Comparison of ENCODE assay signal across 26 mouse cellular contexts in genomic region chr11:38464239-38464596, GRCm38 (mm10).
DNase-seq lines count a peak whose midpoint lies in the region; ATAC-seq and TF ChIP-seq lines count a peak whose summit lies in the region.
"Had no signal": no experiment of that assay in that cellular context is flagged by ENCODE, and none has a peak within 500 bp of the region (broad histone marks: within the 10 kb centered on the region; RNA-seq: fewer than 3 reads in every experiment).

No protein-coding gene starts in this region.

- no peak overlapping the region for H3K27ac ChIP-seq in intestine, embryonic 15.5 days
- H3K27ac ChIP-seq in intestine, postnatal 0 days (ENCODE audit: low read depth, low read length): no peak overlapping the region
- peak overlapping the region; percentile 42; the same call in 1 of the 2 replicates for H3K27ac ChIP-seq in lung, embryonic 14.5 days (ENCODE audit: low read depth)
- peak overlapping the region; percentile 28; the same call in 1 of the 2 replicates for H3K27ac ChIP-seq in lung, embryonic 16.5 days (ENCODE audit: low read length)
- H3K27ac ChIP-seq: embryonic facial prominence, embryonic 10.5 days; embryonic facial prominence, embryonic 12.5 days; forebrain, embryonic 10.5 days; forebrain, embryonic 12.5 days had no signal

- no peaks in the 10 kb centered on the region for H3K36me3 ChIP-seq in intestine, embryonic 15.5 days
- no peaks in the 10 kb centered on the region for H3K36me3 ChIP-seq in intestine, postnatal 0 days (ENCODE audit: control insufficient read depth, insufficient read depth)
- H3K36me3 ChIP-seq in lung, embryonic 14.5 days (ENCODE audit: insufficient read depth): no peaks in the 10 kb centered on the region
- H3K36me3 ChIP-seq in lung, embryonic 16.5 days (ENCODE audit: control insufficient read depth, insufficient read depth, low read length): no peaks in the 10 kb centered on the region
- H3K36me3 ChIP-seq: embryonic facial prominence, embryonic 10.5 days; embryonic facial prominence, embryonic 12.5 days; forebrain, embryonic 10.5 days; forebrain, embryonic 12.5 days; G1E had no signal

- H3K9me3 ChIP-seq in intestine, embryonic 15.5 days: no peaks in the 10 kb centered on the region
- H3K9me3 ChIP-seq in intestine, postnatal 0 days (ENCODE audit: control insufficient read depth): no peaks in the 10 kb centered on the region
- no peaks in the 10 kb centered on the region for H3K9me3 ChIP-seq in lung, embryonic 14.5 days (ENCODE audit: low read depth, low read length)
- H3K9me3 ChIP-seq in lung, embryonic 16.5 days (ENCODE audit: control insufficient read depth, low read length): no peaks in the 10 kb centered on the region
- H3K9me3 ChIP-seq: embryonic facial prominence, embryonic 10.5 days; embryonic facial prominence, embryonic 12.5 days; forebrain, embryonic 10.5 days; forebrain, embryonic 12.5 days; G1E had no signal

- DNase-seq in lung, embryonic 14.5 days: peak; percentile 65
- DNase-seq in lung, postnatal 4 days: no peak
- no peak for DNase-seq in lung, postnatal 10 days
- DNase-seq: adrenal gland, adult 8-10 months; adrenal gland, postnatal 14 days; adrenal gland, postnatal 36 days; B cell, adult 2 months; cerebellum, adult 11-12 months; cerebellum, adult 2 months; cerebellum, adult 9-10 months; cerebellum, postnatal 10 days; cerebellum, postnatal 25 days had no signal

- 0 out of 2 replicates have a peak, but pooled peaks have one; percentile 28 for ATAC-seq in intestine, embryonic 15.5 days
- ATAC-seq in intestine, postnatal 0 days: no peak
- ATAC-seq in lung, embryonic 14.5 days (ENCODE audit: insufficient read depth): peak; percentile 79
- peak; percentile 75 for ATAC-seq in lung, embryonic 16.5 days (ENCODE audit: low read depth)
- ATAC-seq: activated CD4-positive, CD25-positive, alpha-beta regulatory T cell, adult 4 months; CD4-positive, CD25-positive, alpha-beta regulatory T cell, adult 4 months; forebrain, embryonic 14.5 days; forebrain, embryonic 16.5 days; Patski had no signal

- TF ChIP-seq CTCF in intestine, postnatal 0 days (IDR thresholded peaks at IDR 0.05; ENCODE audit: low read depth): no peak
- TF ChIP-seq CTCF in lung, embryonic 14.5 days (IDR thresholded peaks at IDR 0.05; ENCODE audit: low read depth): no peak

- H3K9ac ChIP-seq in intestine, embryonic 15.5 days: no peak overlapping the region
- H3K9ac ChIP-seq in intestine, postnatal 0 days (ENCODE audit: low read depth, low read length): no peak overlapping the region
- no peak overlapping the region for H3K9ac ChIP-seq in lung, embryonic 14.5 days
- H3K9ac ChIP-seq in lung, embryonic 16.5 days (ENCODE audit: low read length): no peak overlapping the region
- H3K9ac ChIP-seq: embryonic facial prominence, embryonic 12.5 days; forebrain, embryonic 12.5 days had no signal

- 0 out of 2 replicates have a peak, but pooled peaks cover 5% of the 10 kb centered on the region for H3K4me1 ChIP-seq in intestine, embryonic 15.5 days (replicated peaks)
- H3K4me1 ChIP-seq in intestine, postnatal 0 days (replicated peaks; ENCODE audit: control insufficient read depth, insufficient read depth, low read length): no peaks in the 10 kb centered on the region
- no peaks in the 10 kb centered on the region for H3K4me1 ChIP-seq in lung, embryonic 14.5 days (ENCODE audit: insufficient read depth)
- no peaks in the 10 kb centered on the region; the same call in 1 of the 2 replicates for H3K4me1 ChIP-seq in lung, embryonic 16.5 days (replicated peaks; ENCODE audit: control insufficient read depth, insufficient read depth, low read length)
- H3K4me1 ChIP-seq: embryonic facial prominence, embryonic 10.5 days; embryonic facial prominence, embryonic 12.5 days; forebrain, embryonic 10.5 days; forebrain, embryonic 12.5 days had no signal

- no peak overlapping the region for H3K4me3 ChIP-seq in intestine, embryonic 15.5 days (replicated peaks)
- no peak overlapping the region for H3K4me3 ChIP-seq in intestine, postnatal 0 days (ENCODE audit: low read depth, low read length)
- no peak overlapping the region for H3K4me3 ChIP-seq in lung, embryonic 14.5 days (ENCODE audit: low read depth, low read length)
- no peak overlapping the region for H3K4me3 ChIP-seq in lung, embryonic 16.5 days (ENCODE audit: low read length)
- H3K4me3 ChIP-seq: embryonic facial prominence, embryonic 10.5 days; embryonic facial prominence, embryonic 12.5 days; forebrain, embryonic 10.5 days; forebrain, embryonic 12.5 days had no signal

- 62% methylated on average over 2 of the region's 2 CpGs for WGBS in intestine, embryonic 15.5 days
- 63% methylated on average over 2 of the region's 2 CpGs for WGBS in intestine, postnatal 0 days
- 44% methylated on average over 2 of the region's 2 CpGs for WGBS in lung, embryonic 14.5 days
- WGBS in lung, embryonic 16.5 days: 53% methylated on average over 2 of the region's 2 CpGs

- H3K27me3 ChIP-seq in intestine, embryonic 15.5 days (replicated peaks): no peaks in the 10 kb centered on the region
- H3K27me3 ChIP-seq in intestine, postnatal 0 days (replicated peaks; ENCODE audit: control insufficient read depth, insufficient read depth, low read length): no peaks in the 10 kb centered on the region
- H3K27me3 ChIP-seq in lung, embryonic 14.5 days (ENCODE audit: insufficient read depth, low read length): no peaks in the 10 kb centered on the region
- no peaks in the 10 kb centered on the region for H3K27me3 ChIP-seq in lung, embryonic 16.5 days (ENCODE audit: control insufficient read depth, insufficient read depth, low read depth, low read length)
- H3K27me3 ChIP-seq: CH12.LX; embryonic facial prominence, embryonic 12.5 days; forebrain, embryonic 12.5 days; Patski had no signal

- no peak overlapping the region for H3K4me2 ChIP-seq in intestine, embryonic 15.5 days (replicated peaks)
- H3K4me2 ChIP-seq in intestine, postnatal 0 days (replicated peaks; ENCODE audit: low read depth): no peak overlapping the region
- no peak overlapping the region for H3K4me2 ChIP-seq in lung, embryonic 14.5 days
- no peak overlapping the region for H3K4me2 ChIP-seq in lung, embryonic 16.5 days (ENCODE audit: low read depth, low read length)
- H3K4me2 ChIP-seq: embryonic facial prominence, embryonic 12.5 days; forebrain, embryonic 12.5 days had no signal

Comparison
In these comparisons a context has a peak if more than half of its experiments do, and no peak if none do; other contexts are left out.
1. H3K27ac ChIP-seq: peak in lung, embryonic 14.5 days (single experiment) and lung, embryonic 16.5 days (single experiment); none in intestine, embryonic 15.5 days (single experiment) and intestine, postnatal 0 days (single experiment).